Mouse (Mus musculus) hindbrain, postnatal 0 days (tissue): Measurements from ENCODE around the gene Grap2. TPM values are rescaled to one million over a fixed set of nuclear protein-coding genes. Genes with fewer than 3 reads are reported as not detected.

Source experiments
- ATAC-seq: fragments of 200-750 bp; cut with Nextera tagmentation; 2 replicates; pipeline ENCODE4 v1.8.0; 2017; ENCODE audit warnings: mild to moderate bottlenecking, moderate TSS enrichment, moderate library complexity
- DNase-seq: peaks from one replicate; pipeline ENCODE4 v3.0.0-alpha.2; 2015; ENCODE audit warnings: low spot score
- H3K27ac ChIP-seq: fragments of 300-500 bp; sonication (generic); 2 replicates; pipeline ENCODE4 v1.5.1; 2014; ENCODE audit warnings: mild to moderate bottlenecking
- H3K27me3 ChIP-seq: fragments of 300-500 bp; sonication (generic); 2 replicates; pipeline ENCODE4 v1.6.1; 2014; ENCODE audit warnings: low read length, mixed read lengths; ENCODE audit not compliant: insufficient read depth
- H3K36me3 ChIP-seq: fragments of 300-500 bp; sonication (generic); 2 replicates; pipeline ENCODE4 v1.6.1; 2014; ENCODE audit warnings: low read length, mixed read lengths; ENCODE audit not compliant: insufficient read depth
- H3K4me1 ChIP-seq: fragments of 300-500 bp; sonication (generic); 2 replicates; pipeline ENCODE4 v1.6.1; 2014; ENCODE audit warnings: antibody characterized with exemption, low read length, mixed read lengths; ENCODE audit not compliant: insufficient read depth
- H3K4me2 ChIP-seq: fragments of 300-500 bp; sonication (generic); 2 replicates; pipeline ENCODE4 v1.6.1; 2014; ENCODE audit warnings: low read depth, mild to moderate bottlenecking, low read length, moderate library complexity, mixed read lengths
- H3K4me3 ChIP-seq: fragments of 300-500 bp; sonication (generic); 2 replicates; pipeline ENCODE4 v1.5.1; 2014; ENCODE audit warnings: low read length
- H3K9ac ChIP-seq: fragments of 300-500 bp; sonication (generic); replicated peaks from 2 replicates; pipeline ENCODE4 v1.6.1; 2014; ENCODE audit warnings: mild to moderate bottlenecking, low read length, moderate library complexity, mixed read lengths
- H3K9me3 ChIP-seq: fragments of 300-500 bp; sonication (generic); 2 replicates; pipeline ENCODE4 v1.6.1; 2016; ENCODE audit warnings: low read length, mixed read lengths
- CTCF ChIP-seq: IDR thresholded peaks from 2 replicates; pipeline ENCODE4 v1.5.1; 2016; ENCODE audit warnings: antibody characterized with exemption, control low read depth, low read depth
- WGBS: fragments of 180-500 bp; shearing (Covaris S2); extraction: QIAGEN DNeasy Blood & Tissue Kit; methylation state at CpG from one replicate; pipeline ENCODE4 v1.1.7; 2014; 5-methylcytosine and 5-hydroxymethylcytosine counted together
- polyA plus RNA-seq: library from polyadenylated mRNA; unstranded; fragments of >200 nt; fragmentation: Nextera tagmentation; extraction: Ambion mirVana; gene quantifications from 2 replicates; pipeline ENCODE4 v1.2.1, GENCODE M21; 2015
- total RNA-seq: library from RNA; depleted of rRNA; stranded (reverse); fragments of >200 nt; gene quantifications from 2 replicates; pipeline ENCODE4 v1.2.3, GENCODE M21; 2014

Gene Grap2
- total and polyA plus RNA-seq, 2 experiments from 2014 or later = 0.05 to 0.11 TPM

GRCm38 (mm10) chr15:80599843-80600242 lies 27.4 kb downstream of the Grap2 start:
- Histone ChIP-seq H3K27ac (no peak overlapping the region), H3K9me3 (no peaks in the 10 kb centered on the region), H3K4me3 (no peak overlapping the region), H3K9ac (no peak overlapping the region), H3K4me2 (no peak overlapping the region), H3K36me3 (no peaks in the 10 kb centered on the region), H3K4me1 (no peaks in the 10 kb centered on the region), H3K27me3 (no peaks in the 10 kb centered on the region)
- 82% methylated on average over 4 of the region's 4 CpGs for WGBS
- DNase-seq = no peak
- TF ChIP-seq CTCF = no peak
- no peak for ATAC-seq

GRCm38 (mm10) chr15:80601456-80601855 lies 29.1 kb downstream of the Grap2 start:
- 40% methylated on average over 7 of the region's 7 CpGs for WGBS
- Histone ChIP-seq H3K4me1 (no peaks in the 10 kb centered on the region), H3K9me3 (no peaks in the 10 kb centered on the region), H3K4me3 (no peak overlapping the region), H3K36me3 (no peaks in the 10 kb centered on the region), H3K27ac (no peak overlapping the region), H3K27me3 (no peaks in the 10 kb centered on the region), H3K9ac (no peak overlapping the region), H3K4me2 (no peak overlapping the region)
- TF ChIP-seq CTCF = no peak
- DNase-seq (no peak), ATAC-seq (no peak)

- WGBS = 53% methylated on average over 7 of the region's 7 CpGs
- TF ChIP-seq CTCF = no peak
- no peaks in the 10 kb centered on the region for H3K36me3 ChIP-seq
- no peak overlapping the region for H3K4me2 ChIP-seq
- no peak overlapping the region for H3K27ac ChIP-seq
- ATAC-seq (no peak), DNase-seq (no peak)
- H3K4me1 ChIP-seq = no peaks in the 10 kb centered on the region
- H3K9me3 ChIP-seq = no peaks in the 10 kb centered on the region
- no peak overlapping the region for H3K9ac ChIP-seq
- no peak overlapping the region for H3K4me3 ChIP-seq
- H3K27me3 ChIP-seq = no peaks in the 10 kb centered on the region
Observed at GRCm38 (mm10) chr15:80602487-80602886, 30.1 kb downstream of the Grap2 start.

- 91% methylated on average over 6 of the region's 6 CpGs for WGBS
Observed at GRCm38 (mm10) chr15:80604026-80604425, 31.6 kb downstream of the Grap2 start.

GRCm38 (mm10) chr15:80607970-80608369 lies 35.6 kb downstream of the Grap2 start:
- H3K4me1 ChIP-seq = no peaks in the 10 kb centered on the region
- H3K27ac ChIP-seq = no peak overlapping the region
- no peak overlapping the region for H3K9ac ChIP-seq
- H3K4me3 ChIP-seq = no peak overlapping the region
- H3K27me3 ChIP-seq = no peaks in the 10 kb centered on the region
- ATAC-seq = no peak
- no peak for DNase-seq
- TF ChIP-seq CTCF = no peak
- no peaks in the 10 kb centered on the region for H3K9me3 ChIP-seq
- H3K36me3 ChIP-seq = no peaks in the 10 kb centered on the region
- 88% methylated on average over 3 of the region's 3 CpGs for WGBS
- H3K4me2 ChIP-seq = no peak overlapping the region

More at GRCm38 (mm10) chr15:80604026-80604425, 31.6 kb downstream of the Grap2 start:
- TF ChIP-seq CTCF = no peak
- ATAC-seq (no peak), DNase-seq (no peak)
- H3K36me3 ChIP-seq = no peaks in the 10 kb centered on the region
- H3K9ac ChIP-seq = no peak overlapping the region
- no peaks in the 10 kb centered on the region for H3K9me3 ChIP-seq
- H3K27me3 ChIP-seq = no peaks in the 10 kb centered on the region
- no peak overlapping the region for H3K4me2 ChIP-seq
- H3K27ac ChIP-seq = no peak overlapping the region
- no peak overlapping the region for H3K4me3 ChIP-seq
- H3K4me1 ChIP-seq = no peaks in the 10 kb centered on the region

GRCm38 (mm10) chr15:80610335-80610734 lies 37.9 kb downstream of the Grap2 start:
- Histone ChIP-seq H3K27ac (no peak overlapping the region), H3K36me3 (no peaks in the 10 kb centered on the region), H3K4me2 (no peak overlapping the region), H3K27me3 (no peaks in the 10 kb centered on the region), H3K4me3 (no peak overlapping the region), H3K9me3 (no peaks in the 10 kb centered on the region), H3K4me1 (no peaks in the 10 kb centered on the region), H3K9ac (no peak overlapping the region)
- no peak for DNase-seq
- TF ChIP-seq CTCF = no peak
- 83% methylated on average over 2 of the region's 2 CpGs for WGBS
- ATAC-seq = no peak

GRCm38 (mm10) chr15:80611478-80611877 lies 39.1 kb downstream of the Grap2 start:
- H3K36me3 ChIP-seq = no peaks in the 10 kb centered on the region
- ATAC-seq (no peak), DNase-seq (no peak)
- 61% methylated on average over 5 of the region's 5 CpGs for WGBS
- no peak overlapping the region for H3K9ac ChIP-seq
- H3K4me2 ChIP-seq = no peak overlapping the region
- no peak for TF ChIP-seq CTCF
- no peaks in the 10 kb centered on the region for H3K9me3 ChIP-seq
- H3K27me3 ChIP-seq = no peaks in the 10 kb centered on the region
- 0 out of 2 replicates have a peak, but pooled peaks cover 7% of the 10 kb centered on the region for H3K4me1 ChIP-seq
- H3K27ac ChIP-seq = no peak overlapping the region
- H3K4me3 ChIP-seq = no peak overlapping the region
